Mouse (Mus musculus) urinary bladder, adult 2 months (tissue): ENCODE measurements around the gene Cttnbp2nl. TPM values are rescaled to one million over a fixed set of nuclear protein-coding genes. Genes with fewer than 3 reads are reported as not detected.

Experiments
- DNase-seq: peaks from one replicate; pipeline ENCODE4 v3.0.0; 2022; ENCODE audit warnings: low spot score
- polyA plus RNA-seq: library from polyadenylated mRNA; depleted of rRNA; stranded (reverse); fragments of >200 nt; gene quantifications from 2 replicates; pipeline ENCODE4 v1.2.3, GENCODE M21; 2012

Cttnbp2nl gene
- polyA plus RNA-seq, 1 experiment = 4.0 TPM

- DNase-seq = no peak
Measured at GRCm38 (mm10) chr3:105014908-105015307, 38.0 kb downstream of the Cttnbp2nl start.

- DNase-seq = no peak
Measured at GRCm38 (mm10) chr3:105012696-105013313, 40.1 kb downstream of the Cttnbp2nl start.

GRCm38 (mm10) chr3:105011883-105012282 is 41.1 kb downstream of the Cttnbp2nl start:
- DNase-seq = no peak

- DNase-seq = no peak
Measured at GRCm38 (mm10) chr3:105010681-105011339, 42.1 kb downstream of the Cttnbp2nl start.

GRCm38 (mm10) chr3:105008070-105008469 is 44.9 kb downstream of the Cttnbp2nl start:
- no peak for DNase-seq

GRCm38 (mm10) chr3:105006101-105006500 is 46.8 kb downstream of the Cttnbp2nl start:
- no peak for DNase-seq

GRCm38 (mm10) chr3:105005561-105006065 is 47.3 kb downstream of the Cttnbp2nl start:
- DNase-seq = no peak

GRCm38 (mm10) chr3:105005011-105005410 is 47.9 kb downstream of the Cttnbp2nl start:
- no peak for DNase-seq

- no peak for DNase-seq
Measured at GRCm38 (mm10) chr3:105003960-105004463, 48.9 kb downstream of the Cttnbp2nl start.

GRCm38 (mm10) chr3:105001374-105001773 is 51.6 kb downstream of the Cttnbp2nl start:
- no peak for DNase-seq

- DNase-seq = no peak
Measured at GRCm38 (mm10) chr3:105000561-105000960, 52.4 kb downstream of the Cttnbp2nl start.

- DNase-seq = no peak
Measured at GRCm38 (mm10) chr3:104997563-104997962, 55.4 kb downstream of the Cttnbp2nl start.

- DNase-seq = no peak
Measured at GRCm38 (mm10) chr3:104995707-104996106, 57.2 kb downstream of the Cttnbp2nl start.

GRCm38 (mm10) chr3:104994415-104994841 is 58.5 kb downstream of the Cttnbp2nl start:
- no peak for DNase-seq

GRCm38 (mm10) chr3:104993800-104994199 is 59.1 kb downstream of the Cttnbp2nl start:
- DNase-seq = no peak

- DNase-seq = peak; percentile 88
Measured at GRCm38 (mm10) chr3:104992709-104993388, 60.1 kb downstream of the Cttnbp2nl start.

GRCm38 (mm10) chr3:104991703-104992102 is 61.2 kb downstream of the Cttnbp2nl start:
- DNase-seq = no peak

- no peak for DNase-seq
Measured at GRCm38 (mm10) chr3:104987884-104988283, 65.1 kb downstream of the Cttnbp2nl start.

- DNase-seq = no peak
Measured at GRCm38 (mm10) chr3:104979735-104980134, 73.2 kb downstream of the Cttnbp2nl start.

GRCm38 (mm10) chr3:104967548-104968300 is 85.2 kb downstream of the Cttnbp2nl start:
- peak; percentile 91 for DNase-seq

- no peak for DNase-seq
Measured at GRCm38 (mm10) chr3:104965991-104966554, 86.9 kb downstream of the Cttnbp2nl start.
